Mouse (Mus musculus) embryonic fibroblast, embryonic 13.5 days (primary cell): ENCODE measurements around the gene Gosr1.

Experiments used
- CTCF ChIP-seq: IDR thresholded peaks from 2 replicates; pipeline ENCODE4 v1.5.1; 2011; ENCODE audit warnings: mild to moderate bottlenecking, control low read depth, low read length, moderate library complexity, borderline replicate concordance; ENCODE audit not compliant: insufficient read depth
- POLR2A ChIP-seq: IDR thresholded peaks from 2 replicates; pipeline ENCODE4 v1.6.1; 2011; ENCODE audit warnings: low read depth, mild to moderate bottlenecking, control low read depth, low read length, moderate library complexity

DNA sequence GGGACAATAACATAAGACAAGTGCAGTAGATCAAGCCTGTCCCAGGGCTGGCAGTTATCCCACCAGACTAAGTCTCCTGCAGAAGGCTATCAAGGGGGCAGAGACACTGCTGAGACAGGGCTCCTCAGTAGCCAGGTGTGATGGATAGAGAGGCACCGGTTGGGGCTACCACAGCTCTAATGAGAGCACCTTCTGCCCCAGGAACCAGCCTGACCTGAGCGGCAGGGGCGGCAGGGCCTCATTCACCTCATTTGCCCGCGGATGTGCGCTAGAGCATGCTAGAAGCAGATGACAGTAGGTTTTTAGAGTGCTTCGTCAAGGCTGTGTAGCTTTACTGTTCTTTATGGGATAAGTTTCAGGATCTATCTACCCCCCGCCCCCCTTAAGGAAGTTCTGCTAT is 39.5 kb downstream of the Gosr1 start:
- TF ChIP-seq CTCF: no peak
- no peak for TF ChIP-seq POLR2A
